ENCODE assay signal across 8 mouse cellular contexts in the genomic region with DNA sequence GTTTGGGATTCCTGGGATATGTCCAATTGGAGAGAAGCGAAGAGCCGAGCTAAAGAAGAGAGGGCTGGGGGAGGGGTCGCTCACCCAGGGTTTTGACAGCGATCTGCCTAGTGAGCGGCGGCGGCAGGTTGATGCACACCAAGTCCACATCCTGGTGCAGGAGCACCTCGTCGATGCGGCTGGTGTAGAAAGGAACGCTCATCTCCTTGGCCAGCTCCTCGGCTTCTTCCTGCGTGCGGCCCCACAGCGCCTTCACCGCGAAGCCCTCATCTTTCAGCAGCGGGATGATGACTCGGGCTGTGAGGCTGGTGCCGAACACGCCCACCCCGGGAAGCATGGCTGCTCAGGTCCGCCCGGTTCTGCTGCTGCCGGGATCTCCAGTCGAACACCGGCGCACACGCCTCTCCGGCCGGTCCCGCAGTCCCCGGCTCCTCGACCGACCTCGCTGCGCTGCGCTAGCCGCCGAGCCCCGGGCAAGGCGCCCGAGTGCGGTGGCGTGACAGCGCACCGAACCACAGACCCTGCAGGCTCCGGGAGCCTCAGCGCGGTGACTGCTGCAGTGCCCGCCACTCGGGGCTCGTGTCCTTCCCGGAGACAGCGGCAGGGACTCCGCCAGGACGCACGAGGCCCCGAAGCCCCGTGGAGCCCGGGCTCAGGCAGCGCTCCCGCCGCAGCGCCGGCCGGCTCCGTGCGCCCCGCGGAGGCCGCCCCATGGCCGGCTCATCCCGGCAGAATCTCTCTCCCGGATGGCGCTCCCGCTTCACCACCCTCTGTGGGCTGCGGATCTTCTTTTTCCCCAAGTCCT. TPM values are rescaled to one million over a fixed set of nuclear protein-coding genes. Genes with fewer than 3 reads are reported as not detected.
A peak's percentile ranks its signal among the peaks of the same experiment; 100 is the strongest.
DNase-seq lines count a peak whose midpoint lies in the region; ATAC-seq lines count a peak whose summit lies in the region.

No protein-coding gene starts in this region.

- DNase-seq in T-cell, adult 2 months (ENCODE audit: low spot score): peak; percentile 68
- DNase-seq in embryo, embryonic 9.5 days (ENCODE audit: extremely low spot score): peak; percentile 51
- DNase-seq in layer of hippocampus, postnatal 10 days (ENCODE audit: low spot score in 2 of 2): peak; percentile 34 to 65
- DNase-seq in splenic B cell, adult 2 months (ENCODE audit: low read depth, low spot score): peak; percentile 47

- peak overlapping the region; percentile 92 for H3K27ac ChIP-seq in heart, embryonic 15.5 days
- no peak overlapping the region for H3K27ac ChIP-seq in macrophage

- no peaks in the 10 kb centered on the region for H3K9me3 ChIP-seq in erythroblast, embryonic 14.5 days (ENCODE audit: control insufficient read depth, low read length)
- no peaks in the 10 kb centered on the region for H3K9me3 ChIP-seq in heart, embryonic 15.5 days (replicated peaks)

- H3K4me3 ChIP-seq in erythroblast, embryonic 14.5 days (replicated peaks): peak overlapping the region; percentile 62
- peak overlapping the region; percentile 68 for H3K4me3 ChIP-seq in heart, embryonic 15.5 days
- H3K4me3 ChIP-seq in macrophage (ENCODE audit: inconsistent target): peak overlapping the region; percentile 13

- peak overlapping the region; percentile 72 for H3K9ac ChIP-seq in heart, embryonic 15.5 days

- no peaks in the 10 kb centered on the region for H3K36me3 ChIP-seq in erythroblast, embryonic 14.5 days (ENCODE audit: control insufficient read depth)
- H3K36me3 ChIP-seq in heart, embryonic 15.5 days: no peaks in the 10 kb centered on the region
- H3K36me3 ChIP-seq in macrophage (ENCODE audit: inconsistent target): no peaks in the 10 kb centered on the region
- no peaks in the 10 kb centered on the region for H3K36me3 ChIP-seq in splenic B cell, adult 2 months (ENCODE audit: control insufficient read depth, insufficient read depth, low read length, poor library complexity, severe bottlenecking)

- H3K79me2 ChIP-seq in macrophage (ENCODE audit: inconsistent target): no peaks in the 10 kb centered on the region

- H3K4me1 ChIP-seq in erythroblast, embryonic 14.5 days (ENCODE audit: control insufficient read depth): peaks cover 27% of the 10 kb centered on the region
- H3K4me1 ChIP-seq in heart, embryonic 15.5 days (replicated peaks): peaks cover 43% of the 10 kb centered on the region

- ATAC-seq in erythroblast, adult 5-6 weeks (replicated peaks; ENCODE audit: low FRiP score, poor library complexity, severe bottlenecking): no peak
- ATAC-seq in heart, embryonic 15.5 days (replicated peaks; ENCODE audit: insufficient number of reproducible peaks, insufficient read depth, low FRiP score, low read depth): peak; percentile 38

- H3K4me2 ChIP-seq in heart, embryonic 15.5 days: peak overlapping the region; percentile 98

- WGBS in heart, embryonic 15.5 days: under 1% methylated on average over 78 of the region's 78 CpGs
- WGBS in macrophage (ENCODE audit: missing documents): under 1% methylated on average over 78 of the region's 78 CpGs

- peaks cover 68% of the 10 kb centered on the region for H3K27me3 ChIP-seq in erythroblast, embryonic 14.5 days (ENCODE audit: control insufficient read depth)
- 0 out of 2 replicates have a peak, but pooled peaks cover 3% of the 10 kb centered on the region for H3K27me3 ChIP-seq in heart, embryonic 15.5 days
- no peaks in the 10 kb centered on the region for H3K27me3 ChIP-seq in splenic B cell, adult 2 months (ENCODE audit: control insufficient read depth, insufficient read depth, low read length, poor library complexity, severe bottlenecking)

RNA-seq across cellular contexts. Expression of a gene that starts 0.6 kb away (rescaled TPM):
- polyA plus RNA-seq in erythroblast, embryonic 14.5 days (2012): 0.01 and 0.03 TPM in 2 replicates
- total RNA-seq in erythroblast, adult 5-6 weeks (2015; ENCODE audit: low replicate concordance): 0.63 and 1.3 TPM in 2 replicates
- total RNA-seq in erythroblast, adult 5-6 weeks (2017; ENCODE audit: low replicate concordance): 0.84 and 2.3 TPM in 2 replicates
- polyA plus RNA-seq in heart, embryonic 15.5 days (2015; fragmentation: Nextera tagmentation; extraction: Ambion mirVana): 0.73 and 0.81 TPM in 2 replicates
- 10 to 100 TPM; 42.2 to 42.8 TPM for total RNA-seq in layer of hippocampus, postnatal 10 days (2021)
- total RNA-seq in macrophage (2018; cell fraction: chromatin; rRNA removed): 1 to 10 TPM in 8 of 26 experiments, under 1 TPM in 16, not detected in 2; 0.11 to 2.1 (median 0.35) TPM
- under 1 TPM; 0.08 to 0.97 (median 0.20) TPM for total RNA-seq in macrophage (2018; cell fraction: cytosol; rRNA removed)
- total RNA-seq in macrophage (2018; cell fraction: nucleus; rRNA removed): 1 to 10 TPM in 3 of 26 experiments, under 1 TPM in 23; 0.06 to 2.7 (median 0.33) TPM
- polyA plus RNA-seq in macrophage (2018): 0.07 to 0.46 TPM (median 0.28 TPM) in 3 replicates

Comparison
In these comparisons a context has a peak if more than half of its experiments do, and no peak if none do; other contexts are left out.
1. H3K4me3 ChIP-seq: peak in every context shown above with its lines; median percentile 68 in heart, embryonic 15.5 days; 62 in erythroblast, embryonic 14.5 days; 13 in macrophage.